Mouse (Mus musculus): ENCODE measurements around the gene Tcp11l2.

Gene Tcp11l2

DNA sequence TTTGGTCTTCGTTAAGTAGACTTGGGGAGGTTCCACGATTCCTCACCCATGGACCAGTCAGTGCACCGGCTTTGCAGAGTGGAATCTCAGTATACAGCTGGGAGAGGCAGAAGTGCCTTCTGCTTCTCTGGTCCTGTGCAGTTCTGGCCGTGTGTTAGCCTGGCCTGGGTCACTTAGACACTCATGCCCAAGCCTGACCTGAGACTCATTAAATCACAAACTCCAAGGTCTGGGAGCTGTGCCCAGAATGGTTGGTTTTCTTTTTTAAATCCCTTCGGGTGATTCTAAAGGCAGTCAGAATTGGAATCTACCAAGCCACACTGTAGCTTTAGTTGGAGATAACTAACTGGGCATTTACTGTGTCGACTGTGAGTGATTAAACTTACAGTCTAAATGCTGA is 23.7 kb downstream of the Tcp11l2 start:
- DNase-seq (ENCODE audit: low read depth, low spot score), result no peak

DNA sequence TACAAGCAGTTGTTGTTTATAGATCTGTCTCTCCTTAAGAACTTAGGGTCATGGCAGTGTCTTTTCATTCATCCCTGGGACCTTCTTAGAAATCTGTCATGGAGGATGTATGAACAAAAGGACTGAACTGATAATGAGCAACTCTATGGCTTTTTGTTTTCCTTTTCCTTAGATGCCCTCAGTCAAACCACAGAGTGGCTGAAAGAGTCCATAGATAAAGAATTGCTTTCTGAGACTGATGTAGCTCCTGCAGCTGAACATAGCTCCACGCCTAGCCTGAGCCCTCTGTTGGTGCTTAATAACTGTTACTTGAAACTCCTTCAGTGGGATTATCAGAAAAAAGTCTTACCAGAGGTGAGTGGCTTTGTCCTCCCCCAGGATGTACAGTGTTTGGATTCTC is 27.9 kb downstream of the Tcp11l2 start:
- no peak for DNase-seq (ENCODE audit: low read depth, low spot score)

DNA sequence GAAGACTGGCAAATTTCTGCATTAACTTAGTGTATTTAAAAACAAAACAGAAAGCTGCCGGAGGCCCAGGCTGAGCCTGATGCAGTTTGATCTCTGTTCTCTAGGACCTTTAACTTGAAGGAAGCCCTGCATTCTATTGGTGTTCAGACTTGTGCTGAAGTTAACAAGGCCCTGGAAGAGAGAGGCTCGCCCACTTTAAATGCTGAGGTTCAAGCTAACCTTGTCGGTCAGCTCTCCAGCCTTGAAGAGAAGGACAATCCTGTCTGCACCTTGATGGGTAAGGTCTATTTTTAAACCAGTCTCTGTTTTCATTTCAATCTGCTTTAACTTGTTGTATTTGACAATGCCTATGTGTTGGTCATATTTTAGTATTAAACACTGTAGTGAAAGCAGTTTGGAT is 31.9 kb downstream of the Tcp11l2 start:
- no peak for DNase-seq (ENCODE audit: low read depth, low spot score)

DNA sequence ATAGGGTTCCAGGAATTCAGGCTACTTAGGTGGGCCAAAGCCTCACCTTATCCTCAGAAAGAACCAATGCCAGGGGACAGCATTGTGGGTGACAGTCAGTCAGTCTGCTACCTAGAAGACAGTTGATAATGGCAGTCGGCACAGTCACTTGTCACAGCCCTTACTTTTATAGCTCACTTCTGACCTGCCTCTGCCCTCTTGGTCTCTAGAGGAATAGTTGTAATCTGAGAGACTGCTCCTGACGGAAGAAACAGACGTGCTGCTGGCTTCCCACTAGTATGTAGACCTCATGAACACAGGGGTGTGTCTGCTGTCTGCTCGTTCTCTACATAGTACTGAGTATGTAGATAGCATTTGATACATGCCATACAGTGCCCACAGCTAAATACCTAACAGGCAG is 33.9 kb downstream of the Tcp11l2 start:
- DNase-seq (ENCODE audit: low read depth, low spot score), result no peak

DNA sequence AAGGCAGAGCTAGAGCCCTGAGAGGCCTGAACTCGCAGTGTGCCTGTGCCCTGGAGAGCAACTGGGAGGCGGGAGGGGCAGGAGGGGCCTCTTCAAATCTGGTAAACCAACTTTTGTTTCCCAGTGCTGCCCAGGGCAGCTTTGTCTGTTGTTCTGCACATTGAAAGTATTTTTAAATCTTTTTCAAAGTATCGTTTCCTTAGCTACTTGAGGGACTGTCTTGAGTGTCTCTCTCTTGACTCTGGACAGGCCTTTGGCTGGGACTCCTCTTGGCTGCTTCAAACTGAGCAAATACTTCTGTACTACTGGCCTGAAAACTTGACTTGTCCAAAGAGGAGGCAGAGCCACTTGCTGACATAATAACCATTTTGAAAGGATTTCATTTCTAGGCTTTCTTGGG is 34.4 kb downstream of the Tcp11l2 start:
- no peak for DNase-seq (ENCODE audit: low read depth, low spot score)

DNA sequence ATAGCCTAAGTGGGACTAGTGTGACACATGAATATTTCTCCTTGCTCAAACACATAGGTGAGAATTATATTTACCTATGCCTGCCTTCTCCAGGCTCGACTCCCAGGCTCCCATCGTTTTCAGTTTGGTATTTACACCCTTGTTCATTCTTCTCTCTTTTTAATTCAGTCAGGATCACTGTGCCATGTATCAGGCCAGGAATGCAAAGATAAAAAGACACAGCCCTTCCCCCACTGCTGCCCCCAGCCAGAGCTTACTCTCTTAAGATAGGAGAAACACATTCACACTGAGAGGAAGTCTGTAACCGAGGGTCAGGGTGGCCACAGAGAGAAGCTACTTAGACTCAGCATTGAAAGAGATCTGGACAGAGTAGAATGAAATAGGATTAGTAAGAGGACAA is 35.2 kb downstream of the Tcp11l2 start:
- DNase-seq (ENCODE audit: low read depth, low spot score), result no peak

DNA sequence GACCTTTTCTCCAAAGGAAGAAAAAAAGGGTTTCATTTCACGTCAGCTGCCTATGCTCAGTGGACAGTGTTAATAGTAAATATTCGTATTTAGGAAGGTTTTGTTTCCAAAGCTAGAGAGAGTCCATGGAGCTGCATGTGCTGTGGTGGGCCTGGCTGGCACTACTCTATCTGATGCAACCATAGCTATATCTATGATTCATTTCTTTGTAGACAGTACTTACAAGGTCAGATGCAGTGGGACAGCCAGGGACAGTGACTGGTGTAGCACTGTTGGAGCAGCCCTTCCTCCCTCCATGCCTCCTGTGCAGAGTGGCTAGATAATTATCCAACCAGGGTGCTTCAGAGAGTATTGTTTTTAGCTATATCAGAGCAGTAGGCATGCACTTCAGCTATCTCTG is 35.9 kb downstream of the Tcp11l2 start:
- no peak for DNase-seq (ENCODE audit: low read depth, low spot score)

DNA sequence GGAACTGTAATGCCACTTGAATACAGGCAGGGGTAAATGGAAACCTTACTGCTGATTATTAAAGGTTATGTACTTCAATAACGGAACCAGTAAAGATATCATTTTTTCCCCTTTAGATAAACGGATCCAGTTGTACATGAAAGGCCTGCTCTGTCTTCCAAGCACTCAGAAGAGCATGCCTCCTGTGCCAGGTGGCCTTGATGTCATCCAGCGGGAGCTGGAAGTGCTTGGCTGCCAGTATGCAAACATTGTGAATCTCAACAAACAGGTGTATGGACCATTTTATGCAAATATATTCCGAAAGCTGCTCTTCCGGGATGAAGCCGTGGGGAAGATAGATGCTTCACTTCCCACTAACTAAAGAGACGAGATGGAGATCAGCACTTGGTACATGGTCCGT is 36.9 kb downstream of the Tcp11l2 start:
- DNase-seq (ENCODE audit: low read depth, low spot score), result no peak

DNA sequence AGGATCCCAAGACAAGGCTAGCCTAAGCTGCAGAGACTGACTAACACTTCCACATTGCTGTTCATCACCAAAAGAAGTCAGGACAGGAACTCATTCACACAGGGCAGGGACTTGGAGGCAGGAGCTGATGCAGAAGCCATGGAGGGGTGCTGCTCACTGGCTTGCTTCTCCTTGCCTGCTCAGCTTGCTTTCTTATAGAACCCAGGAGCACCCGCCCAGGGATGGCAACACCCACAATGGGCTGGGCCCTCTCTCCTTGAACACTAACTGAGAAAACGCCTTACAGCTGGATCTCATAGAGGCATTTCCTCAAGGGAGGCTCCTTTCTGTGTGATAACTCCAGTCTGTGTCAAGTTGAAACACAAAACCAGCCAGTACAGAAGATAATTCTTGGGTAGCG is 38.6 kb downstream of the Tcp11l2 start:
- no peak for DNase-seq (ENCODE audit: low read depth, low spot score)

DNA sequence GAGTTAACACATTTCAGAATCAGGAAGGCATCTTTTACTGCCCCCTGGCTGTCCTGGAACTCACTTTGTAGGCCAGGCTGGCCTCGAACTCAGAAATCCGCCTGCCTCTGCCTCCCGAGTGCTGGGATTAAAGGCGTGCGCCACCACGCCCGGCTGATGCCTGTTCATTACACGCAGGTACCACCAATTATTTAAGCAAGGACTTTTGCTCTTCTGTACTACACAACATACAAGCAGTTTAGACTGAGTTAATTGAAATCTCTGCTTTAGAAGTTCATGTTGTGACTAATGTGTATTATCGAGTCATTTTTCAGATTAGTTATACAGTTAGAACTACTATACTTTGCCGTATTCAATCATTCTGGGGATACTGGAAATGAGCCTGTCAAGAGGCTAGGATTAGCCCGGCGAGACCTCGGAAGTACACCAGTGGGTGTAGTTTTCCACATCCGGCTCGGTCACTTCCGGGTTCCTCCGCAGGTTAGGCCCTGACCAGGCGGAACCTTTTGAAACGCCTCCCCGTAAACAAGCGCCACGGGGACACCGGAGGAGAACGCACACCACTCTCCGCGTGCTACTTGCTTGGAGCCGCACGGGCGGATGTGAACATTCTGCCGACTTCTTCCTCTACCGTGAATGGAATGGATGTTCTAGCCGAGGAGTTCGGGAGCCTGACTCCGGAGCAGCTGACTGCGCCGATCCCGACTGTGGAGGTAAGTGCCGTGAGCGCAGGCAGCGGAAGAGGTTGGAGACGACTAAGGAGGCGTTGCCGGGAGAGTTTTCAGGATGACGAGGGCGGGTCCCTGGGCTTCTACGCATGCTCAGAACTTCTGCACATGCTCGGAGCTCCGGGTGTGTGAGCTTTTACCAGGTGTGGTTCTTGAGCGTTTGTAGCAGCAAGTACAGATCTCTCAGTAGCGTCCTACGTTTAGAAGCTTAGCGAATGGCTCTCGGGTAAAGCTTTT is 45.7 kb downstream of the Tcp11l2 start, which contains the start of gene Polr3b:
TSS of gene Polr3b (plus strand) at position 467 of the 965 bp plus-strand sequence.
- peak; percentile 94 for DNase-seq (ENCODE audit: low read depth, low spot score)

DNA sequence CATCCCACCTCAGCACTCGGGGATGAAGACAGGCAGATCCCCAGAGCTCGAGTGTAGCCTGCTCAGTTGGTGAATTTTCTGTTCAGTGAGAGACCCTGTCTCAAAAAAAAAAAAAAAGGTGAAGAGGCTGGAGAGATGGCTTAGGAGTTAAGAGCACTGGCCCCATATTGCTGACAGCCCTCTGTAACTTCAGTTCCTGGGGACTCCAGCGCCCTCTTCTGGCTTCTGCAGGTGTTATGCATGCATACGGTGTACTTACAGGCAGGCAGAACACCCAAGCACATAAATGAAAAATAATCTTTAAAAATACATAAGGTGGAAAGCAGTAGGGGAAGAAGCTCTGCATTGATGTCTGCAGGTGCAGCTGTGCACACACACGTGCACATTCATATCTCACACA is 54.8 kb downstream of the Tcp11l2 start:
- DNase-seq (ENCODE audit: low read depth, low spot score), result peak; percentile 24

DNA sequence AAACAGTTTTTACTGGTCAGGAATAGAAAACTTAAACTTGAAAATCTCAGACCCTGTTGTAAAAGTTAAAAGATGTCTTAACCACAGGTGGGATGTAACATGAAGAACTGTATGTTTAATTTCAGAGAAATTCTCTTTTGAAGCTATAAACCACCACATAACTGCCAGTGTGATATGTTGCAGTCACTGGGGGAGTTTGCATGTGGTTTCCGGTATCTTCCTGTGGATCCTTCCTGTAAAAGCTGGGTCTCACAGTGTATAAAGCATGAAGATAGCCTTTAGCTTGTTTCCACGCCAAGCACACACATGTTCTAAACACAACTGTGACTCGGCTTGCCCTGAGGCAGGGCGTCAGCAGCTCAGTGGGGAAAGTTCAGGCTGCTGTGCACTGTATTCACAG is 55.6 kb downstream of the Tcp11l2 start:
- no peak for DNase-seq (ENCODE audit: low read depth, low spot score)

DNA sequence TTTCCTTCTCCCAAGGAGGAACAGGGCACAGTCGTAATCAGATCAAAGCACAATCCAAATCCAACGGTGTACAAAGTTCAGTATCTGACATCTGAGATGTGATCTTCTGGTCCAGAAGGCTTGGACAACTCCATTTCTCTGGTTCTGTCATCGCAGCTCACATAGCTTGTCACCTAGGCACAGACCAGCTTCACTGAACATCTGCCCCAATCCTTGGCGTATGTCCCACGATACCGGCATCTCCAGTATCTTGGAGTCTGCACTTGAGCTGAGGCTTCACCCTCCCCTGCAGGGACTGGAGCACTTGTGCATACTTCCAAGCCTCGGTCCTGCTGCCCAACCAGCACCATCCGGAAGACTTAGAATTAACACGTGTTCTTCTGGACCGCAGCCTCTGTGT is 60.2 kb downstream of the Tcp11l2 start:
- DNase-seq (ENCODE audit: low read depth, low spot score), result no peak

DNA sequence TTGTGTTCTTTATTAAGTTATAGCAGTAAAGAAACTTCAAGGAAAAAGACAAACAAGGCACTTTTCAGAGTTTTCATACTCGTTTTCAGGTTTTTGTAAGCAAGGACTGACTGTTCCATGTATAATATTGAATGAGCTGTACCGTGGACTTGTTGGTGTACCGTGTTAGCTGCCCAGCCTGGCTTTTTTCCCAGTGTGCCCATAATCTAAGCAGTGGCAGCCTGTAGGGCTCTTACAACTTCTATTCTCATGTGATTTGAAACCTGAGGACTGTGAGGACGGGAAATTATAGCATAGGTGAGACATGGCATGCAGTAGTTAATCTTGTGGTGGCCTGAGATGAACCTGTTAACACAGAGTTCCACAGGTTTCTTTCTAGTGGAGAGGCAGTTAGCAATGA is 62.0 kb downstream of the Tcp11l2 start:
- DNase-seq (ENCODE audit: low read depth, low spot score), result no peak

DNA sequence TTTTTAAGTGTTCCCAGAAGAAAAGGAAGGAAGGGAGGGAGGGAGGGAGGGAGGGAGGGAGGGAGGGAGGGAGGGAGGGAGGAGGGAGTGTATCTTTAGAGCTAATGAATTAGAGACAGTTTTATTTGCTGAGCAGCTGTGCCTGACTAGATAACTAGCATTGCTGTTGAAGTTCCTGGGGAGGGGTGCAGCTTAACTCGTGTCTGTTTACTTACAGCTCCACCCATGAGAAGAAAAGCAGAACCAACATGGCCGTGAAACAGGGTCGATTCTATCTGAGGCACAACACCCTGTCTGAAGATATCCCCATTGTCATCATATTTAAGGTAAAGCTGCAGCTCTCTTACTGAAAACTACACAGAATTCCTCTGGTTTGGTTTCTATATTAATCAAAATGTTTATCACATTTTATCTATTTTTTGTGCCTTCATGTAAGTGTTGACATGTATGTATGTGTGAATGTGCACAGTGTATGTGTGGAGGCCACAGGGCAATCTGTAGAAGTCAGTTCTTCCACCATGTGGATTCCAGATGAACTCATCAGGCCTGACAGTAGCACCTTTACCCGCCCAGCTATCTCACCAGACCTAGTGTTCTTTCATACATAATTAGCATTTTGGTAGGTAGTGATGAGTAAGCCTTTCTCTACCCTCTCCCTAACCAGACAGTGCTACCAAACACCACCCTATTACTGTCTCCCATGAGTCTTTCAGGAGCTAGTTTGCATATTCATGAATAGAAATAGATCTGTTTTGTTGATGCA is 63.3 kb downstream of the Tcp11l2 start:
- no peak for DNase-seq (ENCODE audit: low read depth, low spot score)

DNA sequence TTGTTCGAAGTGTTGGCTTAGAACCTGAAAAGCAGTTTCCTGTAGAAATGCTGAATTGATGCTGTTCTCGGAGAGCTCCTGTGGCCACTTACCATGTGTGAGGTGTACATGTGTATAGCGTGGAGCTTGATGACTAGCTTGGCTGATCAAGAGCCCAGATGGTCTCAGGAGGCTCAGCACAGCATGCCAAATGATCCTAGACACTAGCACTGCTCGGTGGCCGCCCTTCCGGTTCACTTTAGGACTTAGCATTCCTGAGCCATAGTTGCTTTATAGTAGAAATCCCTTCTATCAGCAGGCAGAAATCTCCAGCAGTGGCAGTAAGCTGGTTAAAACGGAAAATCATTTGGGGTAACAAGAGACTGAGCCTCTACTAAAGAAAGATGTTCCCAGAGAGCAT is 64.4 kb downstream of the Tcp11l2 start:
- DNase-seq (ENCODE audit: low read depth, low spot score), result no peak

DNA sequence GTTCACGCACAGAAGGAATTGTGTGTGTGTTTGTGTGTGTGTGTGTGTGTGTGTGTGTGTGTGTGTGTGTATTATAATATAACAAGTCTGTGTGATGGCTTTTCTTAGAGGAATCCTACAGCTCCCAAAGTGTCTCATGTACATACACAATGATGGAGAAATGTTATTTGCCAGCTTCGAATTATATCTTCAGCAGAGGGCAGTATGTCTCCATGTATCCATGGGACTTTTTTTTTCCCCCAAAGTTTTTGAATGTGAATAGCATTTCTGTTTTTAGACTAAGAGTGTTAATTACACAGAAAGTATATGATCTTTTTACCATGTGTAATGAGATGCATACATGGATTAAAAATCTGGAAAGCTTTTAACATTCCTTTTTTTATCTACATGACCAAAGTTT is 65.2 kb downstream of the Tcp11l2 start:
- no peak for DNase-seq (ENCODE audit: low read depth, low spot score)

DNA sequence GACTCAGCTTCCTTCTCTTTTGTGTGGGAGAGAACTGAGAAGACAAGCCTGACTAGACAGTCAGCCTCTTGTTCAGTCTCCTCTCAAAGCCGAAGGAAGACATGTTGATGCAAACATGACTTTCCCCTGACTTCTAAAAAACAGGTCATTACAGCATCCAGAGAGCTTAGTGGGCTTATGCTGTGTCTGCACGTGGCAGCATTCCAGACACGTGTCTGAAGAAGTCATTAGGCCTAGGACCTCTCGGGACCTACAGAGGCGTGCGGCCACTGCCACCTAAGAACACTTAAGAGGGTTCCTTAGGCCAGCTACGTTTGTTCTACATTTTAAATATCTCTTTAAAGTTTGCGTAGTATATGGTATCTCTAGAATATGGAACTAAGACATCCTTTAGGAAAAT is 69.5 kb downstream of the Tcp11l2 start:
- no peak for DNase-seq (ENCODE audit: low read depth, low spot score)

DNA sequence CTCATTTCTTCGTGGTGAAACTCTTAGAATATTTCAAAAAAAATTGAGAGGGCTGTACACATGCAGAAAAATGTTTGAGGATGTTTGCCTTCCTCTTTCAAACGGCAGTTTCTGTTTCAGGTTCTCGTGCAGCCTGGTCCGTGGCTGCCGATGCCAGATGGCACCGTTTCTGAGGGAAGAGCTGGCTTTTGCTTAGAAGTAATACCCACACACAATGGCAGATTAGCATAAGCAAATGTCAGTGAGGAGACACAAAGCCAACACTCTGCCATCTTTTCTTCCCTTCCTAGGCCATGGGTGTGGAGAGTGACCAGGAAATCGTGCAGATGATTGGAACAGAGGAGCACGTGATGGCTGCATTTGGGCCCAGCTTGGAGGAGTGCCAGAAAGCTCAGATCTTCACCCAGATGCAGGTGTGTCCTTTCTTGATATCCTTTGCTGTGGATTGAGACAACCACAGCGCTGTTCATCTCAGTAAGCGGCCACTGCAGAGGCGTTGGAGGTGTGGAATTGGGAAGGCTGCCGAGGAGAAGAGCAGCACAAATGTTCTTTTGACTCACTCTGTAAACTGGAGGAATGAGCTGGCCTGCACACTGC is 70.2 kb downstream of the Tcp11l2 start:
- no peak for DNase-seq (ENCODE audit: low read depth, low spot score)

DNA sequence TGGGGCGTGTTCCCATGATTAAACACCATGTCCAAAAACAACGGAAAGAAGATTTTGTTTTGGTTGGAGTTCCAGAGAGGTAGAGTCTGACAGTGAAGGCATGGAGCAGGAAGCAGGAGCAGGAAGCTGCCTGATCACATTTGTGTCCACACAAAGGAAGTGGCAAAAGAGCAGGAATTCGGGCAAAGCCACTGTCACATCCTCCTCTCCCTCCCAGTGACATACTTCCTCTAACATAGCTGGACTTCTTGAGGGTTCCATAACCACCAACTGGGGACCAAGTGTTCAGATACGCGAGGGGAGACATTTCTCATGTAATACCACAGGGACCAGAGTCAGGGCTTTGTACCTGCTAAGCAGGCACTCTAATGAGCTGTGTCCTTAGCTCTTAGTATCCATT is 70.8 kb downstream of the Tcp11l2 start:
- no peak for DNase-seq (ENCODE audit: low read depth, low spot score)

DNA sequence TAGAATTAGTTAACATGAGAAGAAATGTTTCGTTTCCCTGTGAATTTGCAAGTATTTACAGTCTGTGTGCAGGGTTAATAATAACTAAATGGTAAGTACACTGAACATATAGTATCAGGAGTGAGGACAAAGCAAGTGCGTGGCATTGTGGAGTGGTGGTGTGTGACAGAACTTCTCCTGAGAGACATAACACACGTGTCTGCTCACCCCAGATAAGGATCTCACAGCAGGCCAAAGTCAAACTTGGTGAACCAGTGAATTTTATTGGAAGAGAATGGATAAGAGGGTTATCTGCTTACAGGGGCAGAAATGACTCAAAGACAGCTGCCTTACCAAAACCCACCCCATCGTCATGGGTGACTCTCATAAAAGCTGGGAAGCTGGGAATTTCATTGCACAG is 72.5 kb downstream of the Tcp11l2 start:
- no peak for DNase-seq (ENCODE audit: low read depth, low spot score)

DNA sequence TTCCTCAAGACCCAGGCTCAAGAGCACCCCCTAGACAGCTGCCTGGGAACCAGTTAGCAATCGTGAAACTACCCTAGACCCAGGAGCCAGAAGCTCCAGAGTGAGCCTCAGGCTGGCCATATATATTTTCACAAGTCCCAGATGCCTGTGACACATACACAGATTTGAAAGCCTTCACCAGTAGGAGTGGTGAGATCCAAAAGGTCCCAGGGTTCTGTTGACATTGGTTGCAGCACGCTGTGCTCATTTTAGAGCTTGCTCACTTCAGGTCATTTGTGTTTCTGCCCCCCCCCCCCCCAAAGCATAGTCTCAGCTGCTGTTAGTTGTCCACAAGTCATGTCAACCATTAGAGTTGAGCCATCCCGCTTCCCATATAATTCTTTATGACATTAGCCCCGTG is 77.6 kb downstream of the Tcp11l2 start:
- DNase-seq (ENCODE audit: low read depth, low spot score), result no peak

Data from forelimb bud, embryonic 11.5 days (tissue).